Comparison of ENCODE assay signal across 9 mouse cellular contexts in genomic region chr13:88821440-88822331, GRCm38 (mm10). TPM values are rescaled to one million over a fixed set of nuclear protein-coding genes. Genes with fewer than 3 reads are reported as not detected.
DNase-seq lines count a peak whose midpoint lies in the region; ATAC-seq and TF ChIP-seq lines count a peak whose summit lies in the region.
"Had no signal": no experiment of that assay in that cellular context is flagged by ENCODE, and none has a peak within 500 bp of the region (broad histone marks: within the 10 kb centered on the region; RNA-seq: fewer than 3 reads in every experiment).

Gene Edil3 (plus strand): TSS chr13:88821472.

- H3K27ac ChIP-seq in bone marrow macrophage, adult 2 months (ENCODE audit: insufficient read depth, low read depth, low read length): no peak within 1 kb of the TSS
- H3K27ac ChIP-seq in layer of hippocampus, adult 2 months: peak within 1 kb of the TSS; percentile 95
- H3K27ac ChIP-seq in liver, postnatal 0 days (ENCODE audit: low read depth): no peak within 1 kb of the TSS
- peak within 1 kb of the TSS; percentile 86 for H3K27ac ChIP-seq in neural tube, embryonic 15.5 days (replicated peaks)

- H3K36me3 ChIP-seq in erythroblast, embryonic 14.5 days (ENCODE audit: control insufficient read depth): no peaks in the 10 kb centered on the region
- H3K36me3 ChIP-seq in liver, postnatal 0 days (replicated peaks; ENCODE audit: insufficient read depth, low read length): no peaks in the 10 kb centered on the region
- no peaks in the 10 kb centered on the region for H3K36me3 ChIP-seq in neural tube, embryonic 15.5 days
- H3K36me3 ChIP-seq: G1E had no signal

- WGBS in liver, postnatal 0 days (ENCODE audit: insufficient replicate concordance): under 1% methylated on average over 59 of the region's 60 CpGs
- under 1% methylated on average over 46 of the region's 60 CpGs for WGBS in neural tube, embryonic 15.5 days

- TF ChIP-seq CTCF in bone marrow macrophage, adult 2 months (IDR thresholded peaks at IDR 0.05; ENCODE audit: low read depth, low read length): no peak
- TF ChIP-seq CTCF in layer of hippocampus, adult 2 months (conservative IDR thresholded peaks at IDR 0.05): no peak; the same call in 1 of the 2 replicates
- TF ChIP-seq CTCF in liver, postnatal 0 days (IDR thresholded peaks at IDR 0.05; ENCODE audit: low read depth): no peak

- peaks cover 33% of the 10 kb centered on the region for H3K27me3 ChIP-seq in erythroblast, embryonic 14.5 days (ENCODE audit: control insufficient read depth)
- H3K27me3 ChIP-seq in liver, postnatal 0 days (ENCODE audit: insufficient read depth, low read length): peaks cover 21% of the 10 kb centered on the region
- no peaks in the 10 kb centered on the region for H3K27me3 ChIP-seq in neural tube, embryonic 15.5 days (replicated peaks)

- H3K4me3 ChIP-seq in erythroblast, embryonic 14.5 days (replicated peaks): peak within 1 kb of the TSS; percentile 16
- peak within 1 kb of the TSS; percentile 84 for H3K4me3 ChIP-seq in bone marrow macrophage, adult 2 months (ENCODE audit: insufficient read depth, low read length)
- peak within 1 kb of the TSS; percentile 72 for H3K4me3 ChIP-seq in layer of hippocampus, adult 2 months
- peak within 1 kb of the TSS; percentile 45 for H3K4me3 ChIP-seq in liver, postnatal 0 days (ENCODE audit: low read depth, low read length)
- H3K4me3 ChIP-seq in neural tube, embryonic 15.5 days (replicated peaks): peak within 1 kb of the TSS; percentile 82

- no peak for TF ChIP-seq EP300 in liver, postnatal 0 days (IDR thresholded peaks at IDR 0.05; ENCODE audit: low read depth)

- peak within 1 kb of the TSS; percentile 76 for H3K4me2 ChIP-seq in liver, postnatal 0 days (ENCODE audit: low read depth, low read length)
- peak within 1 kb of the TSS; percentile 90 for H3K4me2 ChIP-seq in neural tube, embryonic 15.5 days

- peak within 1 kb of the TSS; percentile 26; the same call in 1 of the 2 replicates for H3K9ac ChIP-seq in liver, postnatal 0 days (replicated peaks)
- peak within 1 kb of the TSS; percentile 85 for H3K9ac ChIP-seq in neural tube, embryonic 15.5 days (replicated peaks)

- peak; percentile 31 to 48 for DNase-seq in layer of hippocampus, adult 2 months (ENCODE audit: low spot score in 2 of 2)
- DNase-seq in liver, postnatal 0 days: peak; percentile 23
- no peak for DNase-seq in spleen, adult 12 weeks (ENCODE audit: low spot score)

- ATAC-seq in erythroblast, adult 5-6 weeks (replicated peaks; ENCODE audit: low FRiP score, poor library complexity, severe bottlenecking): no peak
- ATAC-seq in granulocyte monocyte progenitor cell, adult 5-6 weeks (replicated peaks; ENCODE audit: poor library complexity, severe bottlenecking): peak; percentile 89
- 0 out of 2 replicates have a peak, but pooled peaks have one; percentile 19 for ATAC-seq in liver, postnatal 0 days
- peak; percentile 90 for ATAC-seq in neural tube, embryonic 15.5 days (ENCODE audit: low FRiP score)

- H3K4me1 ChIP-seq in erythroblast, embryonic 14.5 days (ENCODE audit: control insufficient read depth): no peaks in the 10 kb centered on the region
- H3K4me1 ChIP-seq in bone marrow macrophage, adult 2 months (ENCODE audit: control insufficient read depth, insufficient read depth, low read length): peaks cover 7% of the 10 kb centered on the region
- H3K4me1 ChIP-seq in liver, postnatal 0 days (ENCODE audit: insufficient read depth): peaks cover 4% of the 10 kb centered on the region
- H3K4me1 ChIP-seq in neural tube, embryonic 15.5 days: peaks cover 18% of the 10 kb centered on the region

- peak; percentile 7; the same call in 1 of the 2 replicates for TF ChIP-seq POLR2A in bone marrow macrophage, adult 2 months (IDR thresholded peaks at IDR 0.05; ENCODE audit: borderline replicate concordance, low read depth, low read length)

- no peaks in the 10 kb centered on the region for H3K9me3 ChIP-seq in erythroblast, embryonic 14.5 days (ENCODE audit: control insufficient read depth, low read length)
- H3K9me3 ChIP-seq in liver, postnatal 0 days (ENCODE audit: low read length): no peaks in the 10 kb centered on the region
- H3K9me3 ChIP-seq in neural tube, embryonic 15.5 days (replicated peaks): no peaks in the 10 kb centered on the region

RNA-seq across cellular contexts. Expression of gene Edil3, which starts in this region (rescaled TPM):
- not detected in 2 replicates for polyA plus RNA-seq in erythroblast, embryonic 14.5 days (2012)
- total RNA-seq in erythroblast, adult 5-6 weeks (2015; ENCODE audit: low replicate concordance): 0.58 TPM in 1 of 2 replicates, not detected in the other
- total RNA-seq in erythroblast, adult 5-6 weeks (2017; ENCODE audit: low replicate concordance): 0.14 and 0.17 TPM in 2 replicates
- 2.2 and 2.5 TPM in 2 replicates for polyA plus RNA-seq in bone marrow macrophage, adult 2 months (2012; ENCODE audit: insufficient read depth, insufficient read length, missing spikeins)
- not detected in 2 replicates for total RNA-seq in granulocyte monocyte progenitor cell, adult 5-6 weeks (2014; fragmentation: Nextera tagmentation)
- 0.09 TPM in 1 of 2 replicates, not detected in the other for total RNA-seq in granulocyte monocyte progenitor cell, adult 5-6 weeks (2017)
- total RNA-seq in layer of hippocampus, adult 2 months (2021): 10 to 100 TPM; 67.3 to 73.8 TPM
- 0.06 and 0.07 TPM in 2 replicates for polyA plus RNA-seq in liver, postnatal 0 days (2015; fragmentation: Nextera tagmentation; extraction: Ambion mirVana)
- 49.3 and 66.3 TPM in 2 replicates for polyA plus RNA-seq in neural tube, embryonic 15.5 days (2015; fragmentation: Nextera tagmentation; extraction: Ambion mirVana)
- polyA plus RNA-seq: G1E had no signal

Comparison
In these comparisons a context has a peak if more than half of its experiments do, and no peak if none do; other contexts are left out.
1. RNA of gene Edil3 (total RNA-seq): 67.3 to 73.8 TPM in layer of hippocampus, adult 2 months; 0.14 to 0.58 TPM in erythroblast, adult 5-6 weeks and 0.09 TPM in granulocyte monocyte progenitor cell, adult 5-6 weeks; every median in the first group is over 10 times any median in the second.
2. RNA of gene Edil3 (polyA plus RNA-seq): 49.3 to 66.3 TPM in neural tube, embryonic 15.5 days; 2.2 to 2.5 TPM in bone marrow macrophage, adult 2 months, 0.06 to 0.07 TPM in liver, postnatal 0 days and not detected in erythroblast, embryonic 14.5 days; every median in the first group is over 10 times any median in the second.
3. Peak in ATAC-seq in granulocyte monocyte progenitor cell, adult 5-6 weeks; RNA of the gene not detected or under 1 TPM.
4. Peak in DNase-seq, ATAC-seq, H3K4me3 ChIP-seq, H3K9ac ChIP-seq and H3K4me2 ChIP-seq in liver, postnatal 0 days; RNA of the gene not detected or under 1 TPM.
5. H3K4me3 ChIP-seq: peak in every context shown above with its lines; median percentile 84 in bone marrow macrophage, adult 2 months; 82 in neural tube, embryonic 15.5 days; 72 in layer of hippocampus, adult 2 months; 45 in liver, postnatal 0 days; 16 in erythroblast, embryonic 14.5 days.
6. H3K27ac ChIP-seq: peak in layer of hippocampus, adult 2 months (single experiment) and neural tube, embryonic 15.5 days (single experiment); none in bone marrow macrophage, adult 2 months (single experiment) and liver, postnatal 0 days (single experiment).